Mouse (Mus musculus) thymus, postnatal 10 days (tissue): Measurements from ENCODE around the gene Adat3.

Source experiments
- DNase-seq, 2 experiments: peaks; one replicate each; pipeline ENCODE4 v3.0.0; 2021; ENCODE audit warnings: low spot score in 2 of 2

Gene Adat3

GRCm38 (mm10) chr10:80653156-80653720 lies 50.6 kb downstream of the Adat3 start:
- no peak for DNase-seq

DNA sequence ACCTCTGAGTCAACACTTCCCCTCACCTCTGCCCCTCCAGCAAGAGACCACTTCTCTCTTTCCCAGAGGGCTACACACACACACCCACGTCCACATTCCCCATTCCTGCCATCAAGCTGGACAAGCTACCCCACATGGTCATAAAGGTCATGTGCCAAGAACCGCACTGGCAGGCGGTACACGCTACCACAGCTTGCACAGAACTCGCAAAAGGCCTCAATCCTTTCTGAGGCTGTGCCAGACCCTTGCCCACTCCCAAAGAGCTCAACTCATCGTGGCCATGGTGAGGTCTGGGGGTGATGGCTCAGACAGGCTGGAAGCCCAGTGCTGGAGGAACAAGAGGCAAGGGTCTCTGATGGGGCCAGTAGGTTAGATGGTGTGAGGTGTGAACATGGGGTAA lies 52.2 kb downstream of the Adat3 start:
- no peak for DNase-seq

GRCm38 (mm10) chr10:80655406-80656129 lies 52.9 kb downstream of the Adat3 start:
- no peak for DNase-seq

- DNase-seq, result peak; percentile 91 to 99
Measured at GRCm38 (mm10) chr10:80656130-80656862, 53.6 kb downstream of the Adat3 start.

DNA sequence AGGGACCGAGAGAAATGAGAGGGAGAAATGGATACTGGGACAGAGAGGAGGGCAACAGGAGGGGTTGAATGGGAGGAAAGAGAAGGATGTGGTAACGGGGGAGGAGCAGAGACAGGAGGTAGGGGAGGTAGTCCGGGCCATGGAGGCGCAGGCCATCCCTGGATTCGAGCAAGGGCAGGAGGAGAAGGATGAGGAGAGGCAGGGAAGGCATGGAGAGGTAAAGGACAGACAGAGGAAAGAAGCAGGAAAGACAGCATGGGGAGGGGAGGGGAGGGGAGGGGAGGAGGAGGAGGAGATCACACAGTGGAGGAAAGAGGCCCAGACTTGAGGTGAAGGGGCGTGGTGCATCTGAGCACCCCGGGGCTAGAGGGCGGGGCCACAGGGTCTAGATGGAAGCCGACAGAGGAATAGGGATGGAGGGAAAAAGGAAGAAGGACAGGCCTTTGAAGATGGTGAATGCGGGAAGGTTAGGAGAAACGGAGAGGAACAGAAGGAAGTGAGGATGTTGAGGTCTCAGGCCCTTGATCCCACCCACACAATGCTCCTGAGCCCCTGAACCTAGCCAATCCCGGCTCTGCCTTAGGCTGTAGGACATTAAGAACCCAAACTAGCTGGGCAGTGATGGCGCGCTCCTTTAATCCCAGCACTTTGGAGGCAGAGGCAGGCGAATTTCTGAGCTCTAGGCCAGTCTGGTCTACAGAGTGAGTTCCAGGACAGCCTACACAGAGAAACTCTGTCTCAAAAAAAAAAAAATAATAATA lies 54.4 kb downstream of the Adat3 start, which contains the start of gene Btbd2:
Btbd2 (minus strand) TSS at position 209 of the 761 bp plus-strand sequence.
- no peak for DNase-seq
